Mouse (Mus musculus) CH12.LX (cell line): Measurements from ENCODE around the gene Dnase2b. TPM values are rescaled to one million over a fixed set of nuclear protein-coding genes. Genes with fewer than 3 reads are reported as not detected.
A peak's percentile ranks its signal among the peaks of the same experiment; 100 is the strongest.

ENCODE experiments used
- DNase-seq: peaks from one replicate; pipeline ENCODE4 v3.0.0-alpha.2; 2013; ENCODE audit errors: extremely low read depth
- H3K27ac ChIP-seq: 2 replicates; pipeline ENCODE4 v1.5.1; 2012; ENCODE audit warnings: low read depth, mild to moderate bottlenecking, control low read depth, moderate library complexity; ENCODE audit not compliant: insufficient read depth
- H3K27me3 ChIP-seq: replicated peaks from 2 replicates; pipeline ENCODE3; 2012; ENCODE audit warnings: inconsistent platforms
- H3K36me3 ChIP-seq, 2 experiments: replicated peaks in 1 of 2; 2 replicates each; pipeline versions ENCODE3 to v1.6.1; 2012; ENCODE audit warnings: inconsistent platforms in 1 of 2, low read length in 1 of 2, mild to moderate bottlenecking in 1 of 2, mixed read lengths in 1 of 2, moderate library complexity in 1 of 2; ENCODE audit not compliant: control insufficient read depth in 1 of 2, insufficient read depth in 1 of 2
- H3K4me1 ChIP-seq, 2 experiments: 2 replicates each; pipeline ENCODE4 v1.6.1; 2012; ENCODE audit warnings: inconsistent platforms in 1 of 2, moderate library complexity in 1 of 2; ENCODE audit not compliant: insufficient read depth in 2 of 2, control insufficient read depth in 1 of 2
- H3K4me2 ChIP-seq: 2 replicates; pipeline ENCODE4 v1.6.1; 2012; ENCODE audit warnings: low read depth, mild to moderate bottlenecking, control low read depth; ENCODE audit not compliant: poor library complexity, insufficient read depth, severe bottlenecking
- H3K4me3 ChIP-seq, 3 experiments: fragments of 150-350 bp in 1 of 3; sonication (generic) in 1 of 3; replicated peaks in 1 of 3; 2 replicates each; pipeline versions ENCODE3 to v1.5.1; 2011 to 2012; ENCODE audit warnings: low read depth in 2 of 3, low read length in 2 of 3, mild to moderate bottlenecking in 2 of 3, moderate library complexity in 2 of 3, control low read depth in 1 of 3, improper control_type of control experiment in 1 of 3, inconsistent platforms in 1 of 3, mixed read lengths in 1 of 3; ENCODE audit not compliant: poor library complexity in 1 of 3
- H3K79me2 ChIP-seq: replicated peaks from 2 replicates; pipeline ENCODE4 v1.6.1; 2012; ENCODE audit warnings: mild to moderate bottlenecking, moderate library complexity; ENCODE audit not compliant: control insufficient read depth, poor library complexity, insufficient read depth, severe bottlenecking; ENCODE audit errors: extremely low read depth
- H3K9ac ChIP-seq: 2 replicates; pipeline ENCODE4 v1.6.1; 2012; ENCODE audit warnings: low read depth, mild to moderate bottlenecking, control low read depth, moderate library complexity; ENCODE audit not compliant: insufficient read depth
- H3K9me3 ChIP-seq: replicated peaks from 2 replicates; pipeline ENCODE3; 2012; ENCODE audit warnings: low read length, inconsistent platforms, mixed read lengths
- ELF1 ChIP-seq: IDR thresholded peaks from 2 replicates; pipeline ENCODE4 v1.6.1; 2014; ENCODE audit warnings: low read depth, mild to moderate bottlenecking, inconsistent platforms, low read length, improper control_type of control experiment
- HCFC1 ChIP-seq: IDR thresholded peaks from 2 replicates; pipeline ENCODE4 v1.6.1; 2012; ENCODE audit warnings: low read depth, mild to moderate bottlenecking, inconsistent platforms, low read length, improper control_type of control experiment
- IRF4 ChIP-seq: IDR thresholded peaks from 2 replicates; pipeline ENCODE4 v1.6.1; 2014; ENCODE audit warnings: low read depth, mild to moderate bottlenecking, inconsistent platforms, low read length, improper control_type of control experiment
- KAT2A ChIP-seq: IDR thresholded peaks from 2 replicates; pipeline ENCODE4 v1.6.1; 2012; ENCODE audit warnings: low read length, improper control_type of control experiment, inconsistent platforms; ENCODE audit not compliant: insufficient replicate concordance
- MEF2A ChIP-seq: IDR thresholded peaks from 2 replicates; pipeline ENCODE4 v1.6.1; 2014; ENCODE audit warnings: low read depth, mild to moderate bottlenecking, inconsistent platforms, low read length, improper control_type of control experiment, borderline replicate concordance
- NELFE ChIP-seq: IDR thresholded peaks from 2 replicates; pipeline ENCODE4 v1.6.1; 2011; ENCODE audit warnings: low read depth, low read length, improper control_type of control experiment
- NRF1 ChIP-seq: IDR thresholded peaks from 2 replicates; pipeline ENCODE4 v1.6.1; 2014; ENCODE audit warnings: low read depth, mild to moderate bottlenecking, inconsistent platforms, low read length, improper control_type of control experiment, moderate library complexity
- TCF12 ChIP-seq: IDR thresholded peaks from 2 replicates; pipeline ENCODE4 v1.6.1; 2014; ENCODE audit warnings: low read depth, mild to moderate bottlenecking, inconsistent platforms, low read length, improper control_type of control experiment
- UBTF ChIP-seq: IDR thresholded peaks from 2 replicates; pipeline ENCODE4 v1.6.1; 2012; ENCODE audit warnings: low read depth, mild to moderate bottlenecking, inconsistent platforms, low read length, improper control_type of control experiment, moderate library complexity
- USF1 ChIP-seq: IDR thresholded peaks from 2 replicates; pipeline ENCODE4 v1.6.1; 2014; ENCODE audit warnings: low read depth, mild to moderate bottlenecking, inconsistent platforms, low read length, improper control_type of control experiment
- USF2 ChIP-seq: conservative IDR thresholded peaks from 2 replicates; pipeline ENCODE4 v1.6.1; 2011; ENCODE audit warnings: low read depth, low read length, improper control_type of control experiment
- ZNF384 ChIP-seq: IDR thresholded peaks from 2 replicates; pipeline ENCODE4 v1.6.1; 2012; ENCODE audit warnings: low read depth, low read length, improper control_type of control experiment, inconsistent platforms
- dilution Hi-C: fragments of 300-500 bp; cut with MboI; formaldehyde crosslinking; loops from 2 replicates; pipeline ENCODE4 v1.14.3; 2020; ENCODE audit warnings: low sequenced_read_pairs; ENCODE audit not compliant: extremely low pct_unique_long_range_greater_than_20kb, extremely low pct_ligation_motif_present
- in situ Hi-C: fragments of 300-500 bp; cut with MboI; formaldehyde crosslinking; loops from 3 replicates; pipeline ENCODE4 v1.14.3; 2019; ENCODE audit warnings: low sequenced_read_pairs, low pct_ligation_motif_present, low pct_unique_long_range_greater_than_20kb, mixed read lengths
- polyA plus RNA-seq: library from polyadenylated mRNA; unstranded; fragments of >175 nt; gene quantifications from 2 replicates; pipeline ENCODE4 v1.2.1, GENCODE M21; 2012; ENCODE audit warnings: low read depth; ENCODE audit not compliant: insufficient read length
- total RNA-seq, 2 experiments: library from RNA; depleted of rRNA; stranded (reverse); fragments of 300-350 nt in 1 of 2; fragments of >200 nt in 1 of 2; gene quantifications; 2 replicates each; pipeline ENCODE4 v1.2.3; 2012 to 2014

Gene Dnase2b
- total and polyA plus RNA-seq, 3 experiments: not detected

- Histone ChIP-seq H3K9me3 (no peaks in the 10 kb centered on the region), H3K4me1 (peaks cover 4 to 22% of the 10 kb centered on the region in 2 experiments), H3K4me2 (peak overlapping the region; percentile 84), H3K4me3 (no peak overlapping the region), H3K27ac (no peak overlapping the region), H3K9ac (no peak overlapping the region), H3K27me3 (no peaks in the 10 kb centered on the region), H3K36me3 (no peaks in the 10 kb centered on the region), H3K79me2 (no peaks in the 10 kb centered on the region)
- dilution Hi-C loops (no loop called here), in situ Hi-C loops (no loop called here)
- TF ChIP-seq ELF1: peak; percentile 54; the same call in 1 of the 2 replicates
- no peak for TF ChIP-seq KAT2A
- TF ChIP-seq ZNF384: peak; percentile 42; the same call in 1 of the 2 replicates
- DNase-seq: peak; percentile 32
Observed at GRCm38 (mm10) chr3:146610322-146610721, 5.1 kb downstream of the Dnase2b start.

- H3K4me1 ChIP-seq: peaks cover 4 to 22% of the 10 kb centered on the region in 2 experiments
- no peaks in the 10 kb centered on the region for H3K79me2 ChIP-seq
- H3K4me3 ChIP-seq: no peak overlapping the region
- in situ Hi-C loops: no loop called here
- no peaks in the 10 kb centered on the region for H3K9me3 ChIP-seq
- TF ChIP-seq NELFE (no peak), TCF12 (no peak), MEF2A (no peak), HCFC1 (no peak), IRF4 (no peak), USF2 (no peak), UBTF (no peak), NRF1 (no peak)
- H3K27ac ChIP-seq: no peak overlapping the region
- H3K27me3 ChIP-seq: no peaks in the 10 kb centered on the region
- H3K36me3 ChIP-seq: no peaks in the 10 kb centered on the region
- dilution Hi-C loops: no loop called here
- no peak for DNase-seq
- no peak overlapping the region for H3K4me2 ChIP-seq
- H3K9ac ChIP-seq: no peak overlapping the region
Observed at GRCm38 (mm10) chr3:146607368-146607767, 8.0 kb downstream of the Dnase2b start.

DNA sequence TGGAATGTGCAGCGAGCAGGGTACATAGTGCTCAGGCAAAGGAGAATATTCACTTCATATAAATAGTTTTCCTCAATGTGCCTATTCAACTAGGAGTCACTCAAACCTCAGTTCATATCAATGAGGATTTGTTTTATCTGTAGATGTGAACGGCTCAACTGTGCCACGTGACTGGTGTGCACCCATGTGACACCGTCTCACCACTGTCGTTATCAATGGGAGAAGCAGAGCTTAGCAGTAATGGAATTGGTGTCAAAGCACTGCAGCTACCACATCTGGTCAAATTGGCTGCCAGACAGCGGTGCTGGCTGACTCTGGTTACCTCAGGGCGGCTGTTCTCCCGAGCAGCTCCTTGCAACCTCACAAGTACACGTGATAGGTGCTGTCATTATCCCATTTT is 10.7 kb downstream of the Dnase2b start:
- no peak overlapping the region for H3K9ac ChIP-seq
- in situ Hi-C loops (no loop called here), dilution Hi-C loops (no loop called here)
- DNase-seq: no peak
- no peaks in the 10 kb centered on the region for H3K4me1 ChIP-seq
- H3K4me2 ChIP-seq: no peak overlapping the region
- no peaks in the 10 kb centered on the region for H3K79me2 ChIP-seq
- H3K27me3 ChIP-seq: no peaks in the 10 kb centered on the region
- H3K36me3 ChIP-seq: no peaks in the 10 kb centered on the region
- no peak overlapping the region for H3K27ac ChIP-seq
- H3K4me3 ChIP-seq: no peak overlapping the region
- TF ChIP-seq ELF1 (no peak), USF1 (peak; percentile 17; the same call in 1 of the 2 replicates), USF2 (peak; percentile 26; the same call in 1 of the 2 replicates)
- TF ChIP-seq, all 38 proteins: peak for 2
- no peaks in the 10 kb centered on the region for H3K9me3 ChIP-seq
